Mouse (Mus musculus) T-cell, adult 66 days (primary cell): Measurements from ENCODE around the gene Klf8. TPM values are rescaled to one million over a fixed set of nuclear protein-coding genes. Genes with fewer than 3 reads are reported as not detected.

ENCODE experiments used
- total RNA-seq, 2 experiments: library from RNA; stranded (reverse); gene quantifications; 3 replicates in 1 of 2; 4 replicates in 1 of 2; pipeline ENCODE4 v1.2.4; 2023

Gene Klf8
- 1 to 10 TPM; 2.7 to 4.3 TPM for total RNA-seq

DNA sequence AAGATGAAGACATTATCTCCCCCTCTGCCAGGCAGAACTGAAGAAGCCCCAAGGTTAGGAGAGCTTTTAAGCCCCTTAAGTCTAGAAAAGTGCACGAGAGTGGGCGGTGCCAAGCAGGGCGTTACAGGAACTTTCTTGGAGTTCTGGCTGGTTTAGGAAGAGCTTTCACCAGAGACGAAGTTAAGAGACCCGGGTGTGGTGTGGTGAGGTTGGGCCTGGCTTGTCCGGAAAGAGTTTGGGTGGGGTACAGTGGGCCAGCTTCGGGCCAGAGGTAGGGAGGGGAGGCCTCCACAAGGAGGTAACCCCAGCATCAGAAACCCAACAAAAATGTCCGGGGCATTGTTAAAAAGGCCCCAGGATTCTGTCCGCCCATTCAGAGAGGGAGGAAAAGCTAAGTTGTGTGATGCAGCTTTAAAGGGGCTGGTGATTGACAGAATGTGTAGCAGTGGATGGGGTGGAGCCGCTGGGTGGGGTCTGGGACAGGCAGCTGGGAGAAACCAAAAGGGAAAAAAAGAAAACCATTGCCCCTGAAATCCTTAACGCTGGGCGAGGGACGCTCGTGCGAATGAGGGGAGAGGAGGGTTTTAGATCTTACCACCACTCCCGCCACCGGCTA is at the start of gene Klf8:
Klf8 (plus strand) TSS at position 163 of the 616 bp plus-strand sequence.

Other genes with a start within 250 kb of the Klf8 start
- not detected for gene Usp51, start 231.0 kb upstream of the Klf8 start, total RNA-seq
- gene Mageh1, start 199.9 kb upstream of the Klf8 start, total RNA-seq = under 1 TPM in 1 of 2 experiments, not detected in 1; 0.38 TPM
- not detected for gene Foxr2, start 118.7 kb upstream of the Klf8 start, total RNA-seq
- 10 to 100 TPM; 12.0 to 16.0 TPM for gene Rragb, start 97.5 kb upstream of the Klf8 start, total RNA-seq